Mouse (Mus musculus) ES-E14 (cell line): ENCODE measurements around the gene Chrna9.
A peak's percentile ranks its signal among the peaks of the same experiment; 100 is the strongest.

Experiments
- HCFC1 ChIP-seq: IDR thresholded peaks from 2 replicates; pipeline ENCODE4 v1.6.1; 2012; ENCODE audit warnings: low read length, inconsistent platforms, borderline replicate concordance; ENCODE audit not compliant: insufficient read depth
- MAFK ChIP-seq: IDR thresholded peaks from 2 replicates; pipeline ENCODE4 v1.6.1; 2014; ENCODE audit warnings: mild to moderate bottlenecking, low read depth, low read length, inconsistent platforms; ENCODE audit not compliant: insufficient read depth
- ZC3H11A ChIP-seq: IDR thresholded peaks from 2 replicates; pipeline ENCODE4 v1.6.1; 2012; ENCODE audit warnings: low read depth, mild to moderate bottlenecking, inconsistent platforms, low read length, borderline replicate concordance
- ZNF384 ChIP-seq: IDR thresholded peaks from 2 replicates; pipeline ENCODE4 v1.6.1; 2012; ENCODE audit warnings: low read depth, low read length, inconsistent platforms

GRCm38 (mm10) chr5:65955343-65956143, 20.8 kb downstream of the Chrna9 start:
- no peak for TF ChIP-seq MAFK
- 0 out of 2 replicates have a peak, but pooled peaks have one; percentile 52 for TF ChIP-seq HCFC1
- TF ChIP-seq ZC3H11A, result peak; percentile 38; the same call in 1 of the 2 replicates
- TF ChIP-seq ZNF384, result peak; percentile 30; the same call in 1 of the 2 replicates
